Mouse (Mus musculus) megakaryocyte, embryonic 14.5 days (primary cell): ENCODE results near the gene Lhx2. TPM values are rescaled to one million over a fixed set of nuclear protein-coding genes. Genes with fewer than 3 reads are reported as not detected.

ENCODE experiments used
- H3K27me3 ChIP-seq: replicated peaks from 2 replicates; pipeline ENCODE3; 2012; ENCODE audit warnings: inconsistent platforms
- H3K36me3 ChIP-seq: replicated peaks from 2 replicates; pipeline ENCODE3; 2012; ENCODE audit warnings: low read length, inconsistent platforms, mixed read lengths
- H3K4me1 ChIP-seq: 2 replicates; pipeline ENCODE4 v1.6.1; 2012; ENCODE audit warnings: inconsistent platforms
- H3K4me3 ChIP-seq: replicated peaks from 2 replicates; pipeline ENCODE3; 2012; ENCODE audit warnings: moderate library complexity, mild to moderate bottlenecking, inconsistent platforms
- H3K9me3 ChIP-seq: 2 replicates; pipeline ENCODE4 v1.6.1; 2012; ENCODE audit warnings: inconsistent platforms
- FLI1 ChIP-seq: IDR thresholded peaks from 2 replicates; pipeline ENCODE4 v1.6.1; 2012; ENCODE audit warnings: low read length, inconsistent platforms, mixed read lengths
- GATA1 ChIP-seq: IDR thresholded peaks from 3 replicates; pipeline ENCODE4 v1.6.1; 2012; ENCODE audit warnings: mixed read lengths, low read length, inconsistent platforms, borderline replicate concordance
- polyA plus RNA-seq: library from polyadenylated mRNA; stranded (reverse); fragments of >175 nt; gene quantifications from 2 replicates; pipeline ENCODE4 v1.2.3, GENCODE M21; 2012; ENCODE audit warnings: low replicate concordance; ENCODE audit not compliant: insufficient read depth

Gene Lhx2
- 0.03 TPM in 1 of 2 replicates, not detected in the other for polyA plus RNA-seq

DNA sequence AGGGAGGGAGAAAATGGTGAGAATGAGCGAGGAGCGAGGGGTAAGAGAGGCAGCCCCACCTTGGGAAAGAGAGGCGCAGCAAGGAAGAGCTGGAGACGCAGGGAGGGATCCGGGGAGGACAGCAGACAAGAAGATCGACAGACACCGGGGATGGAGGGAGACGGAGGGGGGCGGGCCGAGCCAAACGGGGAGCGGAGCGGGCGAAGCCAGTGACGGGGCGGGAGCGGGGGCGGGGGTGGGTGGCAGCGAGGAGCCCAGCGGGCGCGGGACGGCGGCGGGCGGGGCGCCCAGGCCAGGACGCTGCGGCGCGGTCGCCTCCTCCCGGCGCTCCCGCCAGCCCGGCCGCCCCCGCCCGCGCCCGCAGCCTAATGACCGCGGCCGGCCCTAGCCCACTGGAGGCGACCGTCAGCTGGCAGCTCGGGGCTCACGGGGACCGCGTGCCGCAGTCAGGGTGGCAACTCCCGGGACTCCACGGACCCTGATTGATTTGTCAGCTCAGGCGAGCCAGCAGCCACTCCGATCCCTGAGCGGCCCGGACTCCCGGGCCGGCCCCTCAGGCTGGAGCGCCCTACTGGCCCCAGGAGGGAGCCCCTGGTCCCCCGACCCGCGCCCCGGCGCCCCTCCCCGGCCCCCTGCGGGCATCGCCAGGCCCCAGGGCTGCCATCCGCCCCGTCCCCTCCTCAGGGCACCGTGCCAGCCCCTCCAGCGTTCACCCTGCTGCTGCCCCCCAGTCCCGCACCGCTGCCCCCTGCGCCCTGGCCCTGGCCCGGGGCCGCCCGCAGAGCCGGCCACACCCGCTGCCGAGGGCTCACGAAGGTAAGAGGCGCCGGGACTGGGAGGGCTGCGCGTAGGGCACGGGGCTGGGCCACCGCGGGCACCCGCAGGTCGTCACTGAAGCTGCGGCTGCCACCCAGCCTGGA is at the start of gene Lhx2:
TSS of gene Lhx2 (plus strand) at position 292 of the 920 bp plus-strand sequence.
- peaks cover 95% of the 10 kb centered on the region for H3K27me3 ChIP-seq
- no peaks in the 10 kb centered on the region; the same call in 1 of the 2 replicates for H3K9me3 ChIP-seq
- TF ChIP-seq FLI1: no peak
- TF ChIP-seq GATA1: no peak
- no peaks in the 10 kb centered on the region for H3K36me3 ChIP-seq
- peak within 1 kb of the TSS; percentile 82 for H3K4me3 ChIP-seq
- peaks cover 21% of the 10 kb centered on the region for H3K4me1 ChIP-seq

DNA sequence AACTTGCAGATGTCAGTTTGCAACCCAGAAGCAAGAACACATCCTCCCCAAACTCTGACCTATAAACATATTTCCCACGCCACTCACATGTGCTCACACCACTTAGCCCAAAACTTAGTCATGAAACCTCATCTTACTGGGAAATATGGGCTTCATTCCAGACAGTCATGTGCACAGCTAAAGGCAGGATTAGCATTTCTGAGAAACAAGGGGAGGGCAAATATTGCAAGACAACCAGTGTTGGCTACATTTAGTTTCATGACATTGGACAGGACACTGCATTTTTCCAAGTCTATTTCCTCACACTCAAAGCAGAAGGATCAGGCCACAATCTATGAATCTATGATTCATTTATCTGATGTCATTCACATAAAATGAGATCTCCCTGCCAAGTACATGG is 47.6 kb upstream of the Lhx2 start:
- H3K9me3 ChIP-seq: no peaks in the 10 kb centered on the region
- TF ChIP-seq FLI1: no peak
- no peak for TF ChIP-seq GATA1
- H3K36me3 ChIP-seq: no peaks in the 10 kb centered on the region
- peaks cover 7% of the 10 kb centered on the region for H3K4me1 ChIP-seq
- H3K27me3 ChIP-seq: peaks cover 3% of the 10 kb centered on the region
- no peak overlapping the region for H3K4me3 ChIP-seq

DNA sequence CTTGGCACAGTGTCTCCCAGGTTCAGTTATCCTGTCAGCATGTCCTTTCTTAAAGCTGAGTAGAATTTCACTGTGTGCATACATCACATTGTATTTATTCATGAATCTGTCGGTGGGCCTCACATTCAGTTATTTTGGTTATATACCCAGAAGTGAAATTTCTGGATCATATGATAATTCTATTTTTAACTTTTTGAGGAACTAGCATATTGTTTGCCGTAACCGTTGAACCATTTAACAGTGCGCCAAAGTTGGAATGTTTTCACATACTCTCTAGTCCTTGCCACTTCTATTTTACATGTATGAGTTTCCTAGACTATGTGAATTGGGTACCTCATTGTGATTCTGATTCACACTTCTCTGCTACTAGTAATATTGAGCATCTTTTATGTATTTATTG is 43.1 kb upstream of the Lhx2 start:
- TF ChIP-seq GATA1 (no peak), FLI1 (no peak)
- Histone ChIP-seq H3K36me3 (no peaks in the 10 kb centered on the region), H3K9me3 (no peaks in the 10 kb centered on the region), H3K4me1 (peaks cover 4% of the 10 kb centered on the region; the same call in 1 of the 2 replicates), H3K4me3 (no peak overlapping the region), H3K27me3 (peaks cover 18% of the 10 kb centered on the region)

DNA sequence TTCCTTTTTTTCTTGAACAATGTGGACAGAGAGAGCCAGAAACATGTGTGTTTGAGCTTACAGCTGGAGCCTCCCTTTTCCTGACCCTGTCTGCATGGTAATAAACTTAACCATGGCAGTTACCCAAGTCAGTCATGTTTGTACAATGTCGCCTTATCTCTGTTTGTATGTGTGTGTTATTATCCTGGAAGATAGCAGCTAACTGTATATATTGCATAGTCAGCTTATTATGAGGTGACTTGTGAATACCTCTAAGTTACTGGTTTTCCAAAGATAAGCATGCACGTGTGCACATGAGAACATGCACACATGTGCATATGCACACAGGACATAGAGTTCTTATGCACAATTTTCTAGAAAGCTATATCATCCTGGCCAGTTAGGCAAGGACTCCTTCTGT is 38.1 kb upstream of the Lhx2 start:
- H3K4me1 ChIP-seq: no peaks in the 10 kb centered on the region
- no peaks in the 10 kb centered on the region for H3K36me3 ChIP-seq
- no peak for TF ChIP-seq FLI1
- no peak for TF ChIP-seq GATA1
- H3K4me3 ChIP-seq: no peak overlapping the region
- no peaks in the 10 kb centered on the region for H3K9me3 ChIP-seq
- H3K27me3 ChIP-seq: peaks cover 56% of the 10 kb centered on the region

DNA sequence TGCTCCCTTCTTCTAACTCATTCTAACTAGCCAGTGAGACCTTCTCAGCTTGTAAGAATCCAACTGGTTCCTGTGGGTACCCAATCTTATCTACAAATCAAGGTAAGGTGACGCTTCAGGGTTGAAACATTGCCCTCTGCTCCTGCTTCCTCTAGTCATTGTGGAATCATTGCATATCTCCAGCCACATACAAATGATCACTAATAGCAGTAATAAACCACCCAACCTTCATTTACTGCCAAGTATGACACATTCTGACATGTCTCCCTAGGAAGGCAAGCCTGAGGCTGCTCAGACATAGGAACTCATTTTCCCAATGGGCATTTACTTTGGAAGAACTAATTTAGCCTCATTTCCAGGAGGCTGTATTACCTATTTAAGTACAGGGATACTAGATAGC is 33.9 kb upstream of the Lhx2 start:
- H3K27me3 ChIP-seq: peaks cover 68% of the 10 kb centered on the region
- TF ChIP-seq GATA1: no peak
- TF ChIP-seq FLI1: no peak

DNA sequence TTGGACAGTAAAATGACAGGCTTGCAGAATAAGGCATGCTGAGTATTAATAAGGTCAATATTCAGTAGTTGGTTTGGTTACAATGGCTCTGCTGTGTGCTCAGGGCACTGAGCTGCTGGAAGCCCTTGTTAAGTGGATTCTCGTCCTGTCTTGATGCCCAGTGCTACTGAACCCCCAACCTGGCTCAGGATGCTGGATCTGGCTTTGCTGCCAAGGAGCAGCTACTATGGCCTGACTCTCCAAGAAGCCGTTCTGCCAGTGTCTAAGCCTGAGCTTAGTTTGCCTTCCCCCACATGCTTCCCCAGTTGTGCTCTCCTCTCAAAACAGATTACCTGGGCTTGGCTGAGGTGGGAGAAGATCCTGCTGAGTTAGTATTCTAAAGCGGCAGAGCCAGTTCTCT is 26.2 kb upstream of the Lhx2 start:
- H3K9me3 ChIP-seq: no peaks in the 10 kb centered on the region
- peaks cover 3% of the 10 kb centered on the region; the same call in 1 of the 2 replicates for H3K4me1 ChIP-seq
- H3K4me3 ChIP-seq: no peak overlapping the region
- peaks cover 71% of the 10 kb centered on the region for H3K27me3 ChIP-seq
- TF ChIP-seq GATA1 (no peak), FLI1 (no peak)
- H3K36me3 ChIP-seq: no peaks in the 10 kb centered on the region

More for the DNA sequence above, 33.9 kb upstream of the Lhx2 start:
- H3K4me1 ChIP-seq: no peaks in the 10 kb centered on the region
- no peaks in the 10 kb centered on the region for H3K36me3 ChIP-seq
- H3K4me3 ChIP-seq: no peak overlapping the region
- no peaks in the 10 kb centered on the region for H3K9me3 ChIP-seq

DNA sequence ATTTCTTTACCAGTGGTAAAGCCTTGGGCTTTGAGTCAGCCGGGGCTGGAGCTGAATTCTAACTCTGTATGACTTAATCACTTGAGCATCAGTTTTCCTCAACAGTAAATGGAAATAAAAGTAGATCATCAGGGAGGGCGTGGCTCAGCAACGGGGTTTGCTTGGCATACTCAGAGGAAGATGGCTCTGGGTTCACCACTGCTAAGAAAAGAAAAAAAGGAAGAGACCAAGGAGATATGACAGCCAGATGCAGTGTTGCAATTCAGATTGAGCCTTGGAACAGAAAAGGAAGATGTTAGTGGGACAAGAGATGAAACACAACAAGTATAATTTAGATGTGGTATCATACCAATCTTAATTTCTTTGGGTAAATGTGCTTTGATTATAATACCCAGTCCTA is 25.7 kb upstream of the Lhx2 start:
- Histone ChIP-seq H3K4me1 (peaks cover 3% of the 10 kb centered on the region; the same call in 1 of the 2 replicates), H3K9me3 (no peaks in the 10 kb centered on the region), H3K4me3 (no peak overlapping the region), H3K36me3 (no peaks in the 10 kb centered on the region), H3K27me3 (peaks cover 74% of the 10 kb centered on the region)
- TF ChIP-seq FLI1 (no peak), GATA1 (no peak)

DNA sequence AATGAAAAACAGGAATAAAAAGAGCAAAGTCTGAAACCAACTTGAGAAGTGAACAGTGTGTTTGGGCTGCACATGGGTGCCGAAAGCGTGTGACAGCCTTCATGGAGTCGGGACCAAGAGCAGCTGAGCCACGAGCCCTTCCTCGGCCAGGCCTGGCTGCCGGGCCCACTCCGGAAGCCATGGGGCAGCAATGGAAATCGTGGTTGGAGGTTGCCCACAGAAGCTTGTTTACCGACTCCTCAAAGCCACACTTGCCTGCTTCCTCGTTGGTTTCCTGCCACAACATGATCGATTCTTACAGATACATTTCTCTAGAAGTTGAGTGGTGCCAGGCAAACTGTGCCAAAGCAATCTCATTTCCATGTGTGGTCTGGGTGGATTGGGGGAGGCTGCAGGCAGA is 20.0 kb upstream of the Lhx2 start:
- H3K9me3 ChIP-seq: no peaks in the 10 kb centered on the region
- peak overlapping the region; percentile 12 for H3K4me3 ChIP-seq
- TF ChIP-seq GATA1 (no peak), FLI1 (no peak)
- peaks cover 10% of the 10 kb centered on the region for H3K4me1 ChIP-seq
- H3K27me3 ChIP-seq: peaks cover 92% of the 10 kb centered on the region
- no peaks in the 10 kb centered on the region for H3K36me3 ChIP-seq

DNA sequence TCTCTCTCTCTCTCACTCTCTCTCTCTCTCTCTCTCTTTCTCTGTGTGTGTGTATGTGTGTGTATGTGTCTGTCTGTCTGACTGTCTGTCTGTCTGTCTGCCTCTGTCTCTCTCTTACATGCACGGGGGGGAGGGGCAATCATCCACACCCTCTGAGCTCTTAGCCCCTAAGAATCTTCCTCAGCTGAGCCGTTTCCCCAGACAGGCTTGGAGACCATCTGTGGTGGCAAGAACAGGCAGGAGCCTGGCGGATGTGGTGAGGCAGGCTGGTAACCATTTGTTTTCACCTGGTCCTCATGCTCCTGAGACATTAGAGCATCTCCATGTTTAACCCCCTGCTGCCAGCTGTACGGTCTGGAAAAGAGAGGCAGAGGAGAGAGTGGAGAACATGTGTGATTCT is 18.2 kb upstream of the Lhx2 start:
- H3K36me3 ChIP-seq: no peaks in the 10 kb centered on the region
- TF ChIP-seq FLI1 (no peak), GATA1 (no peak)
- H3K9me3 ChIP-seq: no peaks in the 10 kb centered on the region
- H3K27me3 ChIP-seq: peaks cover 92% of the 10 kb centered on the region
- H3K4me1 ChIP-seq: peaks cover 10% of the 10 kb centered on the region
- no peak overlapping the region for H3K4me3 ChIP-seq

DNA sequence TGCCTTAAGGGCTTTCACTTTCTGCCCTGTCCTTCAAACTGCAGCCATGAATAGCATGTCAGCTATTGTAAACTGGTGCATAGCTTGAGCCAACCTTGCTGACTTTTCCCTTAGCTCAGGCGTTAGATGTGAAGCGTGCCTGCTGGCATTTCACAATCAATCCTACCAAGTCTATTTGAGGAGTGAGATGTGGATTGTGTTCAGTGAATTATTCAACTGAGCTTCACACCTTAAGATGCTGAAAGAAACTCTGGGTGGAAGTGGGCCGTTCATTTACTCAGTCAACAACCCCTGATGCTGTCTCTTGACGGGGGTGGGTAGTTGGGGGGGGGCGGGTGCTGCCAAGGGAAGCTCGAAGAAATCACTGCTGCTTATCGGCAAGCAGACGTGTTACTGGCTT is 15.7 kb upstream of the Lhx2 start:
- Histone ChIP-seq H3K4me3 (no peak overlapping the region), H3K9me3 (peaks cover 7% of the 10 kb centered on the region; the same call in 1 of the 2 replicates), H3K4me1 (peaks cover 10% of the 10 kb centered on the region), H3K27me3 (peaks cover 93% of the 10 kb centered on the region), H3K36me3 (no peaks in the 10 kb centered on the region)
- no peak for TF ChIP-seq FLI1
- TF ChIP-seq GATA1: no peak
